Mouse (Mus musculus) lung, postnatal 0 days (tissue): ENCODE data around the gene Polr3k.

Experiments
- CTCF ChIP-seq: IDR thresholded peaks from 2 replicates; pipeline ENCODE4 v1.5.1; 2016; ENCODE audit warnings: antibody characterized with exemption, mild to moderate bottlenecking
- EP300 ChIP-seq: IDR thresholded peaks from 2 replicates; pipeline ENCODE4 v1.6.1; 2016; ENCODE audit warnings: antibody characterized with exemption, mild to moderate bottlenecking, control low read depth

- TF ChIP-seq CTCF = no peak
- TF ChIP-seq EP300 = no peak
These were observed 6.9 kb downstream of the Polr3k start for GRCm38 (mm10) chr2:181871039-181871438.
